ENCODE assay signal across 26 mouse cellular contexts in the genomic region with DNA sequence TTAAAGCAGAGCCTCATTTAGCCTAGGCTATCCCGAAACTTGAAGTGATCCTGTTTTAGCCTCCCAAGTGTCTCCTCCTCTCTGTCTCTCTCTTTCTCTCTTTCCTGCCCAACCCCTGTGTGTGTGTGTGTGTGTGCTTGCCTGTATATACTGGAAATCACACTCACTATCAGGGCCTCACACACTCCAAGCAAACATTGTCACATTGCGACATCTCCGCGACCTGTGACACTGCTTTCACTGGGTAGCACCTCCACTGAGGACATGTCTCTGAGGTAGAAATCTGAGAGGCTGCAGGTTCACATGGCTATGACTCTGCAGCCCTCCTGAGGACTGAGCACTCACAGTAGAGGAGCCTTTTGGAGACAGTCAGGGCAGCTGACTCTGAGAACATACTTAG. TPM values are rescaled to one million over a fixed set of nuclear protein-coding genes. Genes with fewer than 3 reads are reported as not detected.
DNase-seq lines count a peak whose midpoint lies in the region; ATAC-seq and TF ChIP-seq lines count a peak whose summit lies in the region.
"Had no signal": no experiment of that assay in that cellular context is flagged by ENCODE, and none has a peak within 500 bp of the region (broad histone marks: within the 10 kb centered on the region; RNA-seq: fewer than 3 reads in every experiment).

No protein-coding gene starts in this region.

- H3K9ac ChIP-seq in intestine, postnatal 0 days (ENCODE audit: low read depth, low read length) = no peak overlapping the region
- no peak overlapping the region for H3K9ac ChIP-seq in intestine, embryonic 15.5 days
- no peak overlapping the region for H3K9ac ChIP-seq in liver, embryonic 13.5 days
- H3K9ac ChIP-seq in liver, embryonic 16.5 days (ENCODE audit: low read depth, low read length) = no peak overlapping the region
- H3K9ac ChIP-seq in kidney, embryonic 16.5 days (replicated peaks; ENCODE audit: low read length) = no peak overlapping the region
- H3K9ac ChIP-seq: forebrain, embryonic 13.5 days; hindbrain, embryonic 13.5 days had no signal

- H3K4me1 ChIP-seq in intestine, postnatal 0 days (replicated peaks; ENCODE audit: control insufficient read depth, insufficient read depth, low read length) = peaks cover 2% of the 10 kb centered on the region; the same call in 1 of the 2 replicates
- H3K4me1 ChIP-seq in intestine, embryonic 15.5 days (replicated peaks) = peaks cover 7% of the 10 kb centered on the region
- peaks cover 30% of the 10 kb centered on the region for H3K4me1 ChIP-seq in liver, embryonic 13.5 days (replicated peaks)
- peaks cover 9% of the 10 kb centered on the region for H3K4me1 ChIP-seq in liver, embryonic 16.5 days (ENCODE audit: control insufficient read depth, low read depth, low read length)
- H3K4me1 ChIP-seq in kidney, embryonic 16.5 days (ENCODE audit: insufficient read depth, low read length) = peaks cover 10% of the 10 kb centered on the region; the same call in 1 of the 2 replicates
- H3K4me1 ChIP-seq: forebrain, embryonic 13.5 days; hindbrain, embryonic 10.5 days; hindbrain, embryonic 13.5 days had no signal

- no peaks in the 10 kb centered on the region for H3K36me3 ChIP-seq in intestine, postnatal 0 days (ENCODE audit: control insufficient read depth, insufficient read depth)
- H3K36me3 ChIP-seq in intestine, embryonic 15.5 days = no peaks in the 10 kb centered on the region
- no peaks in the 10 kb centered on the region for H3K36me3 ChIP-seq in liver, embryonic 13.5 days
- H3K36me3 ChIP-seq in liver, embryonic 16.5 days (ENCODE audit: control insufficient read depth, insufficient read depth) = no peaks in the 10 kb centered on the region
- H3K36me3 ChIP-seq in kidney, embryonic 16.5 days (ENCODE audit: insufficient read depth, low read length) = no peaks in the 10 kb centered on the region
- H3K36me3 ChIP-seq: forebrain, embryonic 10.5 days; hindbrain, embryonic 10.5 days; hindbrain, embryonic 13.5 days had no signal

- TF ChIP-seq CTCF in intestine, postnatal 0 days (IDR thresholded peaks at IDR 0.05; ENCODE audit: low read depth) = no peak

- 56% methylated on average over 4 of the region's 4 CpGs for WGBS in intestine, postnatal 0 days
- 85% methylated on average over 4 of the region's 4 CpGs for WGBS in intestine, embryonic 15.5 days
- WGBS in liver, embryonic 13.5 days (ENCODE audit: insufficient replicate concordance) = 63% methylated on average over 4 of the region's 4 CpGs
- 71% methylated on average over 4 of the region's 4 CpGs for WGBS in liver, embryonic 16.5 days (ENCODE audit: insufficient replicate concordance)
- WGBS in kidney, embryonic 16.5 days = 85% methylated on average over 4 of the region's 4 CpGs

- no peaks in the 10 kb centered on the region for H3K9me3 ChIP-seq in intestine, postnatal 0 days (ENCODE audit: control insufficient read depth)
- no peaks in the 10 kb centered on the region for H3K9me3 ChIP-seq in intestine, embryonic 15.5 days
- no peaks in the 10 kb centered on the region for H3K9me3 ChIP-seq in liver, embryonic 13.5 days (replicated peaks)
- no peaks in the 10 kb centered on the region for H3K9me3 ChIP-seq in liver, embryonic 16.5 days (replicated peaks; ENCODE audit: control insufficient read depth, low read length)
- H3K9me3 ChIP-seq in kidney, embryonic 16.5 days (ENCODE audit: low read length) = no peaks in the 10 kb centered on the region
- H3K9me3 ChIP-seq: forebrain, embryonic 10.5 days; forebrain, embryonic 13.5 days; hindbrain, embryonic 13.5 days had no signal

- no peak overlapping the region for H3K4me2 ChIP-seq in intestine, postnatal 0 days (replicated peaks; ENCODE audit: low read depth)
- no peak overlapping the region for H3K4me2 ChIP-seq in intestine, embryonic 15.5 days (replicated peaks)
- no peak overlapping the region for H3K4me2 ChIP-seq in liver, embryonic 13.5 days
- no peak overlapping the region for H3K4me2 ChIP-seq in liver, embryonic 16.5 days (ENCODE audit: low read depth, low read length)
- H3K4me2 ChIP-seq in kidney, embryonic 16.5 days (replicated peaks; ENCODE audit: low read depth, low read length) = no peak overlapping the region
- H3K4me2 ChIP-seq: forebrain, embryonic 13.5 days; heart, embryonic 11.5 days; hindbrain, embryonic 13.5 days had no signal

- no peak overlapping the region for H3K4me3 ChIP-seq in intestine, postnatal 0 days (ENCODE audit: low read depth, low read length)
- no peak overlapping the region for H3K4me3 ChIP-seq in intestine, embryonic 15.5 days (replicated peaks)
- no peak overlapping the region for H3K4me3 ChIP-seq in liver, embryonic 13.5 days (replicated peaks)
- no peak overlapping the region for H3K4me3 ChIP-seq in liver, embryonic 16.5 days (ENCODE audit: low read depth, low read length)
- no peak overlapping the region for H3K4me3 ChIP-seq in kidney, embryonic 16.5 days (ENCODE audit: low read length)
- H3K4me3 ChIP-seq: forebrain, embryonic 10.5 days; forebrain, embryonic 13.5 days; hindbrain, embryonic 10.5 days; hindbrain, embryonic 13.5 days had no signal

- peak; percentile 17; the same call in 1 of the 2 replicates for ATAC-seq in intestine, postnatal 0 days
- no peak for ATAC-seq in intestine, embryonic 15.5 days
- ATAC-seq in liver, embryonic 13.5 days (ENCODE audit: low read depth) = peak; percentile 72
- peak; percentile 80 for ATAC-seq in liver, embryonic 16.5 days (ENCODE audit: low read depth)
- no peak for ATAC-seq in kidney, embryonic 16.5 days (ENCODE audit: low FRiP score, low TSS enrichment)
- ATAC-seq: activated CD4-positive, CD25-positive, alpha-beta regulatory T cell, adult 4 months; forebrain, embryonic 13.5 days; forebrain, embryonic 16.5 days had no signal

- no peaks in the 10 kb centered on the region for H3K27me3 ChIP-seq in intestine, postnatal 0 days (replicated peaks; ENCODE audit: control insufficient read depth, insufficient read depth, low read length)
- no peaks in the 10 kb centered on the region for H3K27me3 ChIP-seq in intestine, embryonic 15.5 days (replicated peaks)
- no peaks in the 10 kb centered on the region for H3K27me3 ChIP-seq in liver, embryonic 13.5 days
- no peaks in the 10 kb centered on the region for H3K27me3 ChIP-seq in liver, embryonic 16.5 days (ENCODE audit: control insufficient read depth, insufficient read depth, low read depth, low read length)
- H3K27me3 ChIP-seq in kidney, embryonic 16.5 days (ENCODE audit: insufficient read depth, low read length) = no peaks in the 10 kb centered on the region

- DNase-seq in liver, embryonic 13.5 days = no peak
- no peak for DNase-seq in embryo, embryonic 10 days (ENCODE audit: low spot score)
- no peak for DNase-seq in thymus, postnatal 36 days
- DNase-seq: adrenal gland, adult 8-10 months; adrenal gland, postnatal 25 days; cerebellum, adult 11-12 months; cerebellum, adult 8-10 months; cerebellum, postnatal 10 days; cerebellum, postnatal 36 days; gastrocnemius, postnatal 10 days; gastrocnemius, postnatal 36 days; heart, adult 11 months; heart, postnatal 36 days had no signal

- no peak overlapping the region for H3K27ac ChIP-seq in intestine, postnatal 0 days (ENCODE audit: low read depth, low read length)
- H3K27ac ChIP-seq in intestine, embryonic 15.5 days = no peak overlapping the region
- H3K27ac ChIP-seq in liver, embryonic 13.5 days = no peak overlapping the region
- H3K27ac ChIP-seq in liver, embryonic 16.5 days (ENCODE audit: low read length) = no peak overlapping the region
- no peak overlapping the region for H3K27ac ChIP-seq in kidney, embryonic 16.5 days (ENCODE audit: low read length)
- H3K27ac ChIP-seq: forebrain, embryonic 10.5 days; forebrain, embryonic 13.5 days; hindbrain, embryonic 10.5 days; hindbrain, embryonic 13.5 days had no signal

RNA-seq across cellular contexts. Expression of gene Tcf23, which starts 2.3 kb away (rescaled TPM):
- 1.8 and 2.3 TPM in 2 replicates for polyA plus RNA-seq in intestine, postnatal 0 days (2015; fragmentation: Nextera tagmentation; extraction: Ambion mirVana)
- polyA plus RNA-seq in intestine, embryonic 15.5 days (2015; fragmentation: Nextera tagmentation; extraction: Ambion mirVana) = 2.2 and 2.3 TPM in 2 replicates
- polyA plus RNA-seq in liver, embryonic 13.5 days (2015; fragmentation: Nextera tagmentation; extraction: Ambion mirVana) = 0.03 and 0.07 TPM in 2 replicates
- polyA plus RNA-seq in liver, embryonic 16.5 days (2015; fragmentation: Nextera tagmentation; extraction: Ambion mirVana) = 0.02 and 0.07 TPM in 2 replicates
- polyA plus RNA-seq in kidney, embryonic 16.5 days (2015; fragmentation: Nextera tagmentation; extraction: Ambion mirVana) = 1.9 and 2.2 TPM in 2 replicates
- polyA plus RNA-seq: activated CD4-positive, CD25-positive, alpha-beta regulatory T cell, adult 4 months; brain, embryonic 14.5 days; embryonic facial prominence, embryonic 11.5 days; forebrain, embryonic 10.5 days; forebrain, embryonic 13.5 days; forebrain, embryonic 16.5 days; hindbrain, embryonic 10.5 days; hindbrain, embryonic 13.5 days had no signal

RNA-seq across cellular contexts. Expression of gene Preb, which starts 6.0 kb away (rescaled TPM):
- polyA plus RNA-seq in intestine, postnatal 0 days (2015; fragmentation: Nextera tagmentation; extraction: Ambion mirVana) = 150 and 161 TPM in 2 replicates
- 166 and 192 TPM in 2 replicates for polyA plus RNA-seq in intestine, embryonic 15.5 days (2015; fragmentation: Nextera tagmentation; extraction: Ambion mirVana)
- polyA plus RNA-seq in liver, embryonic 13.5 days (2015; fragmentation: Nextera tagmentation; extraction: Ambion mirVana) = 91.6 and 97.5 TPM in 2 replicates
- 92.0 and 102 TPM in 2 replicates for polyA plus RNA-seq in liver, embryonic 16.5 days (2015; fragmentation: Nextera tagmentation; extraction: Ambion mirVana)
- polyA plus RNA-seq in kidney, embryonic 16.5 days (2015; fragmentation: Nextera tagmentation; extraction: Ambion mirVana) = 172 TPM in 2 replicates

RNA-seq across cellular contexts. Expression of gene Cgref1, which starts 20.8 kb away (rescaled TPM):
- polyA plus RNA-seq in intestine, postnatal 0 days (2015; fragmentation: Nextera tagmentation; extraction: Ambion mirVana) = 535 and 618 TPM in 2 replicates
- 36.1 and 42.8 TPM in 2 replicates for polyA plus RNA-seq in intestine, embryonic 15.5 days (2015; fragmentation: Nextera tagmentation; extraction: Ambion mirVana)
- polyA plus RNA-seq in liver, embryonic 13.5 days (2015; fragmentation: Nextera tagmentation; extraction: Ambion mirVana) = 5.4 and 5.6 TPM in 2 replicates
- 3.1 and 3.2 TPM in 2 replicates for polyA plus RNA-seq in liver, embryonic 16.5 days (2015; fragmentation: Nextera tagmentation; extraction: Ambion mirVana)
- polyA plus RNA-seq in kidney, embryonic 16.5 days (2015; fragmentation: Nextera tagmentation; extraction: Ambion mirVana) = 17.9 and 20.3 TPM in 2 replicates

RNA-seq across cellular contexts. Expression of gene Khk, which starts 45.0 kb away (rescaled TPM):
- 89.6 and 97.9 TPM in 2 replicates for polyA plus RNA-seq in intestine, postnatal 0 days (2015; fragmentation: Nextera tagmentation; extraction: Ambion mirVana)
- polyA plus RNA-seq in intestine, embryonic 15.5 days (2015; fragmentation: Nextera tagmentation; extraction: Ambion mirVana) = 23.3 and 26.9 TPM in 2 replicates
- 33.9 and 37.6 TPM in 2 replicates for polyA plus RNA-seq in liver, embryonic 13.5 days (2015; fragmentation: Nextera tagmentation; extraction: Ambion mirVana)
- polyA plus RNA-seq in liver, embryonic 16.5 days (2015; fragmentation: Nextera tagmentation; extraction: Ambion mirVana) = 31.7 and 36.0 TPM in 2 replicates
- 38.8 and 41.4 TPM in 2 replicates for polyA plus RNA-seq in kidney, embryonic 16.5 days (2015; fragmentation: Nextera tagmentation; extraction: Ambion mirVana)

RNA-seq across cellular contexts. Expression of gene Emilin1, which starts 53.0 kb away (rescaled TPM):
- polyA plus RNA-seq in intestine, postnatal 0 days (2015; fragmentation: Nextera tagmentation; extraction: Ambion mirVana) = 63.2 and 63.7 TPM in 2 replicates
- polyA plus RNA-seq in intestine, embryonic 15.5 days (2015; fragmentation: Nextera tagmentation; extraction: Ambion mirVana) = 183 and 190 TPM in 2 replicates
- polyA plus RNA-seq in liver, embryonic 13.5 days (2015; fragmentation: Nextera tagmentation; extraction: Ambion mirVana) = 41.6 and 42.7 TPM in 2 replicates
- 37.2 and 39.1 TPM in 2 replicates for polyA plus RNA-seq in liver, embryonic 16.5 days (2015; fragmentation: Nextera tagmentation; extraction: Ambion mirVana)
- polyA plus RNA-seq in kidney, embryonic 16.5 days (2015; fragmentation: Nextera tagmentation; extraction: Ambion mirVana) = 335 and 366 TPM in 2 replicates

Comparison
In these comparisons a context has a peak if more than half of its experiments do, and no peak if none do; other contexts are left out.
1. ATAC-seq: peak in intestine, postnatal 0 days (single experiment), liver, embryonic 13.5 days (single experiment) and liver, embryonic 16.5 days (single experiment); none in intestine, embryonic 15.5 days (single experiment) and kidney, embryonic 16.5 days (single experiment).
2. RNA of gene Cgref1, which starts 20.8 kb away (polyA plus RNA-seq): 535 to 618 TPM in intestine, postnatal 0 days; 36.1 to 42.8 TPM in intestine, embryonic 15.5 days, 17.9 to 20.3 TPM in kidney, embryonic 16.5 days, 5.4 to 5.6 TPM in liver, embryonic 13.5 days and 3.1 to 3.2 TPM in liver, embryonic 16.5 days; every median in the first group is over 10 times any median in the second.